Mouse (Mus musculus) ES-E14 (cell line): Measurements from ENCODE around the gene Arhgef40. TPM values are rescaled to one million over a fixed set of nuclear protein-coding genes. Genes with fewer than 3 reads are reported as not detected.

Experiments used
- DNase-seq: peaks from one replicate; pipeline ENCODE4 v3.0.0-alpha.2; 2013; ENCODE audit warnings: low read depth, low spot score
- H3K27ac ChIP-seq: 2 replicates; pipeline ENCODE4 v1.5.1; 2012; ENCODE audit warnings: low read depth, mild to moderate bottlenecking, low read length, moderate library complexity, mixed read lengths; ENCODE audit not compliant: poor library complexity, insufficient read depth, severe bottlenecking
- H3K36me3 ChIP-seq: 2 replicates; pipeline ENCODE4 v1.6.1; 2012; ENCODE audit warnings: mild to moderate bottlenecking, low read length, moderate library complexity, mixed read lengths; ENCODE audit not compliant: control insufficient read depth, poor library complexity, insufficient read depth, severe bottlenecking
- H3K4me1 ChIP-seq, 2 experiments: fragments of 150-350 bp in 1 of 2; sonication (generic) in 1 of 2; 2 replicates each; pipeline ENCODE4 v1.6.1; 2012; ENCODE audit warnings: low read length in 2 of 2, mild to moderate bottlenecking in 1 of 2, mixed read lengths in 1 of 2; ENCODE audit not compliant: control insufficient read depth in 2 of 2, insufficient read depth in 2 of 2, poor library complexity in 1 of 2
- H3K4me3 ChIP-seq, 2 experiments: fragments of 150-350 bp in 1 of 2; sonication (generic) in 1 of 2; 2 replicates each; pipeline ENCODE4 v1.5.1; 2012; ENCODE audit warnings: low read length in 2 of 2, low read depth in 1 of 2, mild to moderate bottlenecking in 1 of 2, mixed read lengths in 1 of 2; ENCODE audit not compliant: insufficient read depth in 1 of 2, poor library complexity in 1 of 2, severe bottlenecking in 1 of 2
- H3K9ac ChIP-seq: 2 replicates; pipeline ENCODE4 v1.6.1; 2012; ENCODE audit warnings: low read depth, mild to moderate bottlenecking, low read length, mixed read lengths; ENCODE audit not compliant: poor library complexity, insufficient read depth, severe bottlenecking
- H3K9me3 ChIP-seq: fragments of 150-350 bp; sonication (generic); 2 replicates; pipeline ENCODE4 v1.6.1; 2012; ENCODE audit warnings: low read depth, mild to moderate bottlenecking, low read length; ENCODE audit not compliant: control insufficient read depth, insufficient read depth
- CHD2 ChIP-seq: IDR thresholded peaks from 2 replicates; pipeline ENCODE4 v1.6.1; 2014; ENCODE audit warnings: mild to moderate bottlenecking, low read depth, low read length, inconsistent platforms
- HCFC1 ChIP-seq: IDR thresholded peaks from 2 replicates; pipeline ENCODE4 v1.6.1; 2012; ENCODE audit warnings: low read length, inconsistent platforms, borderline replicate concordance; ENCODE audit not compliant: insufficient read depth
- MAFK ChIP-seq: IDR thresholded peaks from 2 replicates; pipeline ENCODE4 v1.6.1; 2014; ENCODE audit warnings: mild to moderate bottlenecking, low read depth, low read length, inconsistent platforms; ENCODE audit not compliant: insufficient read depth
- ZC3H11A ChIP-seq: IDR thresholded peaks from 2 replicates; pipeline ENCODE4 v1.6.1; 2012; ENCODE audit warnings: low read depth, mild to moderate bottlenecking, inconsistent platforms, low read length, borderline replicate concordance
- ZNF384 ChIP-seq: IDR thresholded peaks from 2 replicates; pipeline ENCODE4 v1.6.1; 2012; ENCODE audit warnings: low read depth, low read length, inconsistent platforms
- in situ Hi-C, 2 experiments: fragments of 600-800 bp; cut with MboI; formaldehyde crosslinking; loops; one replicate each; pipeline ENCODE4 v1.15.1; 2025; ENCODE audit warnings: low sequenced_read_pairs in 2 of 2, inconsistent platforms in 1 of 2; ENCODE audit not compliant: unreplicated experiment in 2 of 2
- total RNA-seq: library from RNA; depleted of rRNA; stranded (reverse); fragments of 300-350 nt; gene quantifications from 2 replicates; pipeline ENCODE4 v1.2.3, GENCODE M21; 2012

Gene Arhgef40
- total RNA-seq, 1 experiment: 10.1 TPM

DNA sequence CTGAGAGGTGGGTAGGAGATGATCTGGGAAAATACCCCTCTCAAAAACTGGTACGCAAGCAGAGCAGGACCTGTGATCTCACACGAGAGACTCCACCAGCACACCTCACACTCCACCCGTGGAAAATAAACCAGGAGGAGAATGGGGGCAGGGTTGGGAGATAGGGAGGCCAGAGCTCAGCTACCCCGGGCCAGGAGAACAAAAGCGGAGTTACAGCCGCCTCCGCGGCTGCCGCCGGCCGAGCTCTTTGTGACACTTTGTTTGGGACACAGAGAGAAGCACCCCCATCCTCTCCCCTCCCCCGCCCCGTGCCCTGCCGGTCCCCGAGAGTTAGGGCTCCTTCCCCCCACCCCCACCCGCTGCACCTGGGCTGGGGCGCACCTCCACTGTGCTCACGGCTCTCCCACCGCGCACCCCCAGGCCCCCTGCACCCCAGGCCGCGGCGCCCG is 29.3 kb downstream of the Arhgef40 start:
- H3K9ac ChIP-seq: peak overlapping the region; percentile 65
- no peaks in the 10 kb centered on the region for H3K9me3 ChIP-seq
- H3K36me3 ChIP-seq: peaks cover 8% of the 10 kb centered on the region; the same call in 1 of the 2 replicates
- peaks cover 11 to 12% of the 10 kb centered on the region in 2 experiments for H3K4me1 ChIP-seq
- TF ChIP-seq CHD2: no peak
- TF ChIP-seq ZC3H11A: no peak
- no peak for TF ChIP-seq MAFK
- TF ChIP-seq HCFC1: no peak
- no peak for DNase-seq
- H3K4me3 ChIP-seq: peak overlapping the region; percentile 45 to 89
- in situ Hi-C loops: loop anchor here in 1 of 2 experiments (25.0 kb wide), 1 partner anchor 101 kb away; the partner anchor contains the start of genes Ndrg2, Rnase13 and Tppp2
- H3K27ac ChIP-seq: peak overlapping the region; percentile 98

DNA sequence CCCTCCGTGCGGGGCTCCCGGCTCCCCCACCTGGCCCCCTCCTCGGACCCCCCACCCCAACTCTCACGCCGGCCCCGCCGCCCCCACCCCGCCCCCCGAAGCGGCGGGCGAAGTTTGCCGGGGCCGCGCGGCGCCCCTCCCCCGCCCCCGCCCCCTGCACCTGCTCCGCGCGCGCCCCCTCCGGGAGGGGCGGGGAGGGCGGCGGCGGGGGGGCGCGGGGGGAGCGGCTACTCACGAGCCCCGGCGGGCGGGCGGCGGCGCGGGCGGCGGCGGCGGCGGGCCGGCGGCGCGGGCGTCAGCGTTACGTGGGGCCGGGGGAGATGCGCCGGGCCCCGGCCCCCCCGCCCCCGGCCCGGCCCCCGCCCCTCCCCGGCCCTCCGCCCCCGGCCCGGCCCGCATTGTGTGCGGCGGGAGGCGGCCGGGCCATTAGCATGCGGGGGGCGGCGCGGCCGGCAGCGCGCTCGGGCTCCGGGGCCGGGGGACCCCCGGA is 29.8 kb downstream of the Arhgef40 start:
- H3K27ac ChIP-seq: peak overlapping the region; percentile 98
- peaks cover 4% of the 10 kb centered on the region; the same call in 1 of the 2 replicates for H3K36me3 ChIP-seq
- H3K9me3 ChIP-seq: no peaks in the 10 kb centered on the region
- DNase-seq: no peak
- peak overlapping the region; percentile 65 for H3K9ac ChIP-seq
- in situ Hi-C loops: loop anchor here in 1 of 2 experiments (25.0 kb wide), 1 partner anchor 102 kb away; the partner anchor contains the start of genes Ndrg2, Rnase13 and Tppp2
- TF ChIP-seq CHD2: no peak
- no peak for TF ChIP-seq HCFC1
- TF ChIP-seq MAFK: no peak
- no peak for TF ChIP-seq ZNF384
- no peak for TF ChIP-seq ZC3H11A
- peak overlapping the region in 1 of 2 experiments; percentile 89; a peak in 2 of 4 replicates for H3K4me3 ChIP-seq
- H3K4me1 ChIP-seq: peaks cover 11 to 12% of the 10 kb centered on the region in 2 experiments

DNA sequence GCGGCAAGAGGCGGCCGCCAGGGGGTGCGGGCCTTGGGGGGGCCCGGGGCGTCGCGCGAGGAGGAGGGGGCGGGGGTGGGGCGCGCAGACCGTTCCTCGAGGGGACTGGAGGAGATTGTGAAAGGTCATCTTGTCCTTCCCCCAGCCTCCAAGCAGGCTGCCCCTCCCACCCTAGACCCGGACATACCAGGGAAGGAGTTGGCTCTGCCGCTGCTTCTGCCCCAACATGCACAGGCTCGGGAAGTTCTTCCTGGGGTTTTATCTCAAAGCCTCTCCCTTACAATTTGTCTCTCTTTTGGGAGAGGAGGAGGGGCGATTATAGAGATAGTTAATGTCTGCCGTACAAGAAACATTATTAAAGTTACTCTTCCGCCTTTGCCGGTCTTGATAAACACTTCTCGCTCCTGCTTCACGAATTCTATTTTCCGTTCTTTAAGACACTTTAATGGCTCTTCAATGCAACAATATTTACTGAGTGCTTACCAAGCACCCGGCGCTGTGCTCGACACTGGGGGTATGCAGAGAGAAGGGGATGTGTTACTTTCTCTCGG is 30.3 kb downstream of the Arhgef40 start:
- no peak for DNase-seq
- H3K4me1 ChIP-seq: peaks cover 7 to 9% of the 10 kb centered on the region in 2 experiments
- peak overlapping the region; percentile 79; the same call in 1 of the 2 replicates for H3K9ac ChIP-seq
- H3K27ac ChIP-seq: peak overlapping the region; percentile 98
- in situ Hi-C loops: loop anchor here in 1 of 2 experiments (25.0 kb wide), 1 partner anchor 103 kb away; the partner anchor contains the start of genes Ndrg2, Rnase13 and Tppp2
- no peaks in the 10 kb centered on the region for H3K9me3 ChIP-seq
- TF ChIP-seq HCFC1 (no peak), MAFK (no peak), ZNF384 (no peak), ZC3H11A (no peak), CHD2 (no peak)
- H3K36me3 ChIP-seq: peaks cover 2% of the 10 kb centered on the region; the same call in 1 of the 2 replicates
- peak overlapping the region; percentile 73 to 89 for H3K4me3 ChIP-seq

GRCm38 (mm10) chr14:52015445-52016100 is 31.1 kb downstream of the Arhgef40 start, which contains the start of gene Tmem253:
Gene Tmem253 (plus strand): TSS chr14:52015658.
- in situ Hi-C loops: loop anchor here in 1 of 2 experiments (25.0 kb wide), 1 partner anchor 103 kb away; the partner anchor contains the start of genes Ndrg2, Rnase13 and Tppp2
- H3K9me3 ChIP-seq: no peaks in the 10 kb centered on the region

More at GRCm38 (mm10) chr14:52015445-52016100, 31.1 kb downstream of the Arhgef40 start, which contains the start of gene Tmem253:
- TF ChIP-seq MAFK: no peak
- no peak for TF ChIP-seq HCFC1
- TF ChIP-seq CHD2: no peak
- TF ChIP-seq ZC3H11A: no peak
- TF ChIP-seq ZNF384: no peak
- DNase-seq: no peak
- H3K4me1 ChIP-seq: peaks cover 6 to 9% of the 10 kb centered on the region in 2 experiments
- H3K36me3 ChIP-seq: peaks cover 2% of the 10 kb centered on the region; the same call in 1 of the 2 replicates
- H3K27ac ChIP-seq: peak within 1 kb of the TSS; percentile 98
- peak within 1 kb of the TSS; percentile 73 to 89 for H3K4me3 ChIP-seq
- H3K9ac ChIP-seq: peak within 1 kb of the TSS; percentile 79; the same call in 1 of the 2 replicates
